In the genomic region with DNA sequence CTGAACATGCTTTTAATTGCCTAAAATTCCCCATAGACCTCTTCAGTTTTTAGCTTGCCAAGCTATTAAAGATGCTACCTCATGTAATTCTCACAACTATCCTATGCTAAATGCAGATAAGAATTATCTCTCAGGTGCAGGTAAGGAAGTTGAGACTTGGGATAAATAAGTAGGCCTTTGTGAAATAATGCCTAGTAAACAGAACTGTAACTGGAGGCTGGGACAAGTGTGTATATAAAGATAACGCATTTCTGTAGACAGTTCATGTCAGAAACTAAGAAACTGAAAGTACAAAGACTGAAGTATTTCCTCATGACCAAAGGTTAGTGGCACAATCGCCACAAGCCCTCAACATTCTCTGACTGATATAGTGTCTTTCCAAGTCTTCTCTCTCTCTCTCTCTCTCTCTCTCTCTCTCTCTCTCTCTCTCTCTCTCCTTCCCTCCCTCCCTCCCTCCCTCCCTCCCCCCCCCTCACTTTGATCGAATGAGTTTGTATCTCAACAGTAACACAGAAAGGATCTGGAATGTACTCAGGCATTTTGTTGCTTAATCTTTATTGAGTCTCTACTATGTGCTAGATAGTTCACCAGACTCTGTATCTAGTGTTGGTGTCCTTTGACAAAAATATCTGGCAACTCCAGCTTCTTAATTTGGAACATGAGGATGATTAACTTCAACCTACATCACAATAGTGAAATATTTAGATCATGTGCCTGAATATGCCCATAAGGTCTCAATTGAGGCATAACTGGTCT, we compare ENCODE assay signal across 16 mouse cellular contexts.
DNase-seq lines count a peak whose midpoint lies in the region; ATAC-seq and TF ChIP-seq lines count a peak whose summit lies in the region.
"Had no signal": no experiment of that assay in that cellular context is flagged by ENCODE, and none has a peak within 500 bp of the region (broad histone marks: within the 10 kb centered on the region; RNA-seq: fewer than 3 reads in every experiment).

No protein-coding gene starts in this region.

- peaks cover 0 to 3% of the 10 kb centered on the region in 2 experiments; a peak in 2 of 4 replicates for H3K4me1 ChIP-seq in MEL (ENCODE audit: control insufficient read depth in 1 of 2, insufficient read depth in 2 of 2, low read length in 2 of 2)
- peaks cover 37 to 40% of the 10 kb centered on the region in 2 experiments for H3K4me1 ChIP-seq in liver, embryonic 14.5 days (replicated peaks; ENCODE audit: control insufficient read depth in 2 of 2, insufficient read depth in 2 of 2, low read length in 1 of 2)
- H3K4me1 ChIP-seq in heart, embryonic 12.5 days (replicated peaks) = peaks cover 21% of the 10 kb centered on the region
- H3K4me1 ChIP-seq in limb, embryonic 10.5 days = no peaks in the 10 kb centered on the region
- H3K4me1 ChIP-seq: limb, embryonic 15.5 days; midbrain, embryonic 10.5 days had no signal

- peak; percentile 61 to 71; a peak in 3 of 4 replicates for TF ChIP-seq EP300 in MEL (IDR thresholded peaks at IDR 0.05; ENCODE audit: low read depth in 1 of 2, low read length in 2 of 2)
- peak; percentile 98 for TF ChIP-seq EP300 in liver, embryonic 14.5 days (IDR thresholded peaks at IDR 0.05; ENCODE audit: low read depth)

- no peak for TF ChIP-seq CTCF in MEL (IDR thresholded peaks at IDR 0.05 in 2 of 3, conservative IDR thresholded peaks at IDR 0.05 in 1 of 3; ENCODE audit: control insufficient read depth in 1 of 3, insufficient read depth in 1 of 3, low read depth in 2 of 3, low read length in 3 of 3, poor library complexity in 1 of 3, severe bottlenecking in 1 of 3)
- TF ChIP-seq CTCF in liver, embryonic 14.5 days (IDR thresholded peaks at IDR 0.05; ENCODE audit: low read depth) = no peak

- no peak overlapping the region for H3K9ac ChIP-seq in MEL (ENCODE audit: control insufficient read depth, low read depth, low read length, poor library complexity, severe bottlenecking)
- H3K9ac ChIP-seq in liver, embryonic 14.5 days (replicated peaks) = peak overlapping the region; percentile 29
- H3K9ac ChIP-seq in heart, embryonic 12.5 days = no peak overlapping the region
- H3K9ac ChIP-seq: limb, embryonic 15.5 days had no signal

- TF ChIP-seq POLR2A in MEL (IDR thresholded peaks at IDR 0.05; ENCODE audit: control insufficient read depth in 1 of 2, insufficient read depth in 1 of 2, low read depth in 1 of 2, low read length in 2 of 2, poor library complexity in 1 of 2) = no peak

- WGBS in liver, embryonic 14.5 days (ENCODE audit: insufficient replicate concordance) = 13% methylated on average over 3 of the region's 3 CpGs
- 57% methylated on average over 3 of the region's 3 CpGs for WGBS in heart, embryonic 12.5 days
- whole genome bisulfite sequencing in limb, embryonic 10.5 days = 89% methylated on average over 3 of the region's 3 CpGs

- intact Hi-C loops in gastrocnemius, postnatal 36 days (cut with DNase I) = no loop called here

- no peak for TF ChIP-seq RAD21 in MEL (IDR thresholded peaks at IDR 0.05; ENCODE audit: low read depth, low read length)

- H3K79me2 ChIP-seq in MEL (ENCODE audit: control insufficient read depth, insufficient read depth, low read length, poor library complexity) = no peaks in the 10 kb centered on the region

- DNase-seq in 3T3-L1 (ENCODE audit: low read depth, low spot score) = peak; percentile 31
- peak; percentile 39 for DNase-seq in MEL (ENCODE audit: low read depth, low spot score)
- DNase-seq in liver, embryonic 14.5 days (ENCODE audit: low read depth in 3 of 3, low spot score in 3 of 3) = peak; percentile 20 to 89 (median 42)
- no peak for DNase-seq in gastrocnemius, postnatal 36 days
- no peak for DNase-seq in kidney, adult 11 months
- no peak for DNase-seq in limb, embryonic 10.5 days (ENCODE audit: low spot score)
- DNase-seq: adrenal gland, postnatal 10 days; cerebellum, adult 11-12 months; gastrocnemius, postnatal 25 days; kidney, postnatal 36 days; right cerebral cortex, postnatal 25 days had no signal

- H3K9me3 ChIP-seq in MEL (replicated peaks; ENCODE audit: insufficient read depth, low read length) = no peaks in the 10 kb centered on the region
- H3K9me3 ChIP-seq in liver, embryonic 14.5 days (ENCODE audit: control insufficient read depth, low read length) = no peaks in the 10 kb centered on the region
- H3K9me3 ChIP-seq in heart, embryonic 12.5 days (replicated peaks) = no peaks in the 10 kb centered on the region
- no peaks in the 10 kb centered on the region for H3K9me3 ChIP-seq in limb, embryonic 10.5 days (replicated peaks)
- H3K9me3 ChIP-seq: limb, embryonic 15.5 days; midbrain, embryonic 10.5 days had no signal

- ATAC-seq in erythroid progenitor cell, adult 5-6 weeks (replicated peaks; ENCODE audit: low FRiP score, poor library complexity, severe bottlenecking) = peak; percentile 83
- peak; percentile 88 for ATAC-seq in liver, embryonic 14.5 days (ENCODE audit: insufficient read depth)
- no peak; the same call in 1 of the 2 replicates for ATAC-seq in heart, embryonic 12.5 days (ENCODE audit: insufficient number of reproducible peaks, low FRiP score)

- H3K4me2 ChIP-seq in liver, embryonic 14.5 days (ENCODE audit: low read depth) = peak overlapping the region; percentile 53
- H3K4me2 ChIP-seq in heart, embryonic 12.5 days = no peak overlapping the region
- H3K4me2 ChIP-seq: limb, embryonic 15.5 days had no signal

- peak overlapping the region in 1 of 2 experiments; percentile 43; a peak in 2 of 4 replicates for H3K4me3 ChIP-seq in MEL (ENCODE audit: control insufficient read depth in 1 of 2, insufficient read depth in 1 of 2, low read depth in 2 of 2, low read length in 2 of 2)
- no peak overlapping the region for H3K4me3 ChIP-seq in liver, embryonic 14.5 days (ENCODE audit: insufficient read depth in 1 of 2, low read depth in 2 of 2, low read length in 2 of 2)
- H3K4me3 ChIP-seq in heart, embryonic 12.5 days = no peak overlapping the region
- H3K4me3 ChIP-seq in limb, embryonic 10.5 days = no peak overlapping the region
- H3K4me3 ChIP-seq: limb, embryonic 15.5 days; midbrain, embryonic 10.5 days; myocyte had no signal

- no peaks in the 10 kb centered on the region for H3K27me3 ChIP-seq in MEL (ENCODE audit: control insufficient read depth in 1 of 2, insufficient read depth in 2 of 2, low read length in 2 of 2)
- H3K27me3 ChIP-seq in liver, embryonic 14.5 days (ENCODE audit: control insufficient read depth, insufficient read depth, low read length) = no peaks in the 10 kb centered on the region
- H3K27me3 ChIP-seq in heart, embryonic 12.5 days (replicated peaks) = no peaks in the 10 kb centered on the region
- H3K27me3 ChIP-seq in limb, embryonic 10.5 days (ENCODE audit: low read depth, poor library complexity, severe bottlenecking) = no peaks in the 10 kb centered on the region
- H3K27me3 ChIP-seq: limb, embryonic 15.5 days had no signal

- no peaks in the 10 kb centered on the region; a peak in 1 of 4 replicates for H3K36me3 ChIP-seq in MEL (ENCODE audit: control insufficient read depth in 1 of 2, insufficient read depth in 2 of 2, low read length in 2 of 2)
- H3K36me3 ChIP-seq in liver, embryonic 14.5 days (replicated peaks; ENCODE audit: control insufficient read depth, insufficient read depth, low read depth) = no peaks in the 10 kb centered on the region
- H3K36me3 ChIP-seq in heart, embryonic 12.5 days = no peaks in the 10 kb centered on the region
- H3K36me3 ChIP-seq in limb, embryonic 10.5 days = no peaks in the 10 kb centered on the region
- H3K36me3 ChIP-seq: limb, embryonic 15.5 days; midbrain, embryonic 10.5 days had no signal

- no peak overlapping the region for H3K27ac ChIP-seq in MEL (ENCODE audit: control insufficient read depth, low read depth, low read length)
- H3K27ac ChIP-seq in liver, embryonic 14.5 days = peak overlapping the region; percentile 88
- H3K27ac ChIP-seq in heart, embryonic 12.5 days (ENCODE audit: poor library complexity, severe bottlenecking) = no peak overlapping the region
- no peak overlapping the region for H3K27ac ChIP-seq in limb, embryonic 10.5 days
- H3K27ac ChIP-seq: limb, embryonic 15.5 days; midbrain, embryonic 10.5 days had no signal

TF ChIP-seq in MEL, 35 proteins besides CTCF, POLR2A, EP300 and RAD21:
- no peak for TF ChIP-seq BHLHE40 (IDR thresholded peaks at IDR 0.05; ENCODE audit: borderline replicate concordance, low read depth, low read length)
- TF ChIP-seq USF1 (IDR thresholded peaks at IDR 0.05; ENCODE audit: low read depth, low read length) = no peak
- no peak for TF ChIP-seq UBTF (IDR thresholded peaks at IDR 0.05; ENCODE audit: borderline replicate concordance, insufficient read depth, low read depth, low read length)
- TF ChIP-seq CHD2 (IDR thresholded peaks at IDR 0.05; ENCODE audit: low read length) = no peak
- TF ChIP-seq ZMIZ1 (IDR thresholded peaks at IDR 0.05; ENCODE audit: low read depth, low read length) = no peak
- TF ChIP-seq ETS1 (IDR thresholded peaks at IDR 0.05; ENCODE audit: low read depth, low read length) = peak; percentile 67
- no peak for TF ChIP-seq ZNF384 (IDR thresholded peaks at IDR 0.05; ENCODE audit: low read depth, low read length)
- TF ChIP-seq GABPA (IDR thresholded peaks at IDR 0.05; ENCODE audit: low read depth, low read length) = no peak
- TF ChIP-seq MEF2A (IDR thresholded peaks at IDR 0.05; ENCODE audit: extremely low read depth, insufficient replicate concordance, low read depth, low read length, poor library complexity, severe bottlenecking) = no peak
- TF ChIP-seq RCOR1 (IDR thresholded peaks at IDR 0.05; ENCODE audit: low read depth, low read length) = no peak
- no peak for TF ChIP-seq SIN3A (IDR thresholded peaks at IDR 0.05; ENCODE audit: low read length)
- TF ChIP-seq TBP (IDR thresholded peaks at IDR 0.05; ENCODE audit: low read depth, low read length) = no peak
- no peak for TF ChIP-seq CHD1 (IDR thresholded peaks at IDR 0.05; ENCODE audit: low read depth, low read length)
- peak; percentile 71 for TF ChIP-seq GATA1 (IDR thresholded peaks at IDR 0.05; ENCODE audit: low read depth, low read length)
- TF ChIP-seq JUND (IDR thresholded peaks at IDR 0.05; ENCODE audit: low read depth, low read length) = no peak
- TF ChIP-seq TCF12 (IDR thresholded peaks at IDR 0.05; ENCODE audit: low read depth, low read length) = peak; percentile 84; the same call in 1 of the 2 replicates
- TF ChIP-seq ZKSCAN1 (IDR thresholded peaks at IDR 0.05; ENCODE audit: low read depth, low read length) = no peak
- TF ChIP-seq E2F4 (IDR thresholded peaks at IDR 0.05; ENCODE audit: borderline replicate concordance, low read depth, low read length) = no peak
- TF ChIP-seq MAX (IDR thresholded peaks at IDR 0.05; ENCODE audit: low read length) = no peak
- TF ChIP-seq KAT2A (conservative IDR thresholded peaks at IDR 0.05; ENCODE audit: low read depth, low read length) = no peak
- TF ChIP-seq MYC (IDR thresholded peaks at IDR 0.05; ENCODE audit: low read depth, low read length) = no peak
- no peak for TF ChIP-seq POLR2AphosphoS2 (IDR thresholded peaks at IDR 0.05; ENCODE audit: low read length)
- TF ChIP-seq HCFC1 (IDR thresholded peaks at IDR 0.05; ENCODE audit: low read depth, low read length) = no peak
TF ChIP-seq in MEL: peak in this region for 3.

Comparison
In these comparisons a context has a peak if more than half of its experiments do, and no peak if none do; other contexts are left out.
1. DNase-seq: peak in 3T3-L1 (single experiment), MEL (single experiment) and liver, embryonic 14.5 days (3 of 3); none in gastrocnemius, postnatal 36 days (0 of 2), kidney, adult 11 months (single experiment) and limb, embryonic 10.5 days (single experiment).